Mouse (Mus musculus) cortical plate, adult 2 months (tissue): Measurements from ENCODE around the gene Foxp1. TPM values are rescaled to one million over a fixed set of nuclear protein-coding genes. Genes with fewer than 3 reads are reported as not detected.

Source experiments
- H3K27ac ChIP-seq: fragments of 200-500 bp; 2 replicates; pipeline ENCODE4 v1.5.1; 2012; ENCODE audit warnings: low read length, control low read depth, inconsistent platforms; ENCODE audit not compliant: insufficient read depth
- H3K4me1 ChIP-seq: fragments of 200-500 bp; 2 replicates; pipeline ENCODE4 v1.6.1; 2011; ENCODE audit warnings: low read length; ENCODE audit not compliant: control insufficient read depth, insufficient read depth
- H3K4me3 ChIP-seq: fragments of 200-500 bp; 2 replicates; pipeline ENCODE4 v1.5.1; 2011; ENCODE audit warnings: mild to moderate bottlenecking, low read length, control low read depth; ENCODE audit not compliant: insufficient read depth
- CTCF ChIP-seq: fragments of 200-500 bp; IDR thresholded peaks from 2 replicates; pipeline ENCODE4 v1.5.1; 2011; ENCODE audit warnings: mild to moderate bottlenecking, control low read depth, low read length; ENCODE audit not compliant: insufficient read depth; ENCODE audit errors: extremely low read depth
- POLR2A ChIP-seq: fragments of 200-500 bp; IDR thresholded peaks from 2 replicates; pipeline ENCODE4 v1.6.1; 2011; ENCODE audit warnings: mild to moderate bottlenecking, low read length, control low read depth; ENCODE audit not compliant: insufficient read depth; ENCODE audit errors: extremely low read depth
- polyA plus RNA-seq: library from polyadenylated mRNA; depleted of rRNA; stranded (reverse); fragments of >200 nt; gene quantifications from 2 replicates; pipeline ENCODE4 v1.2.3, GENCODE M21; 2012

The Foxp1 gene
- polyA plus RNA-seq, 1 experiment = 99.2 TPM

DNA sequence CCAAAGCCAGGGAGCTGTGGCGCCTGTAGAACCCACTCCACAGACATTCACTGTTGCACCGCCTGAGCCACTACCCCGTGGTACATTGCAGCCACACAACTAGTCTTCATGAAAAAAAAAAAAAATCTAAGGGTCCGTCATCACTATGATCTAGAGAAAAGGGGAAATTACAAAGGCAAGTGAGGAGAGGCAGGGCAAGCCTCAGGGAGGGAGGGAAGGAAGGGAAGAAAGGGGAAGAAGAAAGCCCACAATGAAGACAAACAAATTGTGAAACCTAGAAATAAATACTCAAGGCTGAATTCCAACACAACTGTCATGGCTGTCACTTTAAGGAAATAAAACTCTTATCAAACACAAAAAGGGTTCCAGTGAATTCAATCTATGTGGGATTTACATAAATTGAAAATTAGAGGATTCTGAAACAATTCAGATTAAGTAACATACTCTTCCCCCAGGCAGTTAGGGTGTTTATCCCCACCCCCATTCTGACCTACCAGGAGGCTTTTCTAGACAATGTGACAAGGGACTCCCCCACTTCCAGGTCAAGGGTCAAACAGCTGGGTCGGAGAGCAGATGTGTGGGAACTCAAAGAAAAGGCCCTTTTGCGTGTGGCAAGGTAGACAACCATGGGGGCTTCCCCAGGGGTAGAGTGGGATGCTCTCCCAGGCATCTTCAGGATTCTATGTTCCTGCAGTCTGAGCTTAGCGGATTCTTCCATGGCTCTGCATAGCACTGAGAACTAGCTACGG lies 32.4 kb downstream of the Foxp1 start:
- H3K4me3 ChIP-seq = no peak overlapping the region
- no peak for TF ChIP-seq CTCF
- no peak overlapping the region for H3K27ac ChIP-seq
- peaks cover 2% of the 10 kb centered on the region for H3K4me1 ChIP-seq

DNA sequence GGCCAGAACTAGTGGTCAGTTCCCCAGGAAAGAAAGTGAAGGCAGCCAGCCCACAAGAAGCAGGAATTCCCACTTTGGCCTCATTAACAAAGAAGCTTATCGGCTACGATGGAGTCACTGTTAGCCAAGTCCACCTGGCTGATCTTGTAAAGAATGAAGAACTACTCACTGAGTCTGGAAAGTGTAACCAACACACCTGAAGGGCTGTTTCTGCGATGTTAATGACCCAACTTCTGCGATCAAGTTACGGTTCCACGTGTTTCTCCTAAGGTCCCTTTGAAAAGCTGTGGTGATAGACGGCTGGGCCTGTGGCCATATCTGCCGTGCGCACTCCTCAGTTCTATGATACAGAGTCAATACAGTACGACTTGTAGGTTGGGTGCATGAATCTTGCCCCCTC lies 33.1 kb downstream of the Foxp1 start:
- no peak overlapping the region for H3K4me3 ChIP-seq
- TF ChIP-seq CTCF = no peak
- no peak for TF ChIP-seq POLR2A
- H3K27ac ChIP-seq = no peak overlapping the region
- peaks cover 2% of the 10 kb centered on the region for H3K4me1 ChIP-seq

DNA sequence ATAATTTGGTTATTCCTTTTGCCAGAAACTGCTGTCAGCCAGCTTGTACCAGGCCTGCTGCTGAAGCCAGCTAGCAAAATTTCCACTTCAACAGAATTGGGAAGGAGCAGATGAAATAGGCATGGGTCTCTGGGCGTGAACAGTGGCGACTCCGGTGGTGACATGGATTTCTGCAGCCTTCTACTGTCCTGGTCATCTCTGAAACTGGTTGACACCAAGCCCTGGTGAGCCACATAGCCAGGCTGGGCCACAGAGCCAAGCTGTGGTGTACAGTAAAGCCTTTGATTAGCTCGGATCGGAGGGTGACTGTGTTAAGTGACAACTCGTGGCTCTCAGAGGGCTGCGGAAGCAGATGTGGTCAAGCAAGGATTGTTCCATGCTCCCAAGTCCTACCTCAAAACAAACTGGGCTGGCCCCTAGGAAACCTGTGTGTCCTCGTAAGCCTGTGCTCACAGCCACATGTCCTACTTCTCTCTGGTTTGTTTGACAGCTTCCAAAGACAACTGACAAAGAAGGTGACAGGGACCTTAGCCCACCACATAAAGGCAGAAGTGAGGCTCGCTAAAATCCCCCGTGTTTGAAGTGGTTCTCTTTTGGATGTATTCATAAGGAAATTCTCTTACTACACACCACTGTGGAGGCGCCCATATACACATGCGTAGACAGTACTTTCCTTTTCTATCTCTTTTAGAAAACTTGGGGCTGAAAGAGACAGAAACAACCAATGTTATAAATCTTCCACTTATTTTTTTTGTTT lies 36.5 kb downstream of the Foxp1 start:
- no peak for TF ChIP-seq POLR2A
- peak; percentile 29; the same call in 1 of the 2 replicates for TF ChIP-seq CTCF
- no peak overlapping the region for H3K4me3 ChIP-seq
- peaks cover 5% of the 10 kb centered on the region for H3K4me1 ChIP-seq
- H3K27ac ChIP-seq = no peak overlapping the region

DNA sequence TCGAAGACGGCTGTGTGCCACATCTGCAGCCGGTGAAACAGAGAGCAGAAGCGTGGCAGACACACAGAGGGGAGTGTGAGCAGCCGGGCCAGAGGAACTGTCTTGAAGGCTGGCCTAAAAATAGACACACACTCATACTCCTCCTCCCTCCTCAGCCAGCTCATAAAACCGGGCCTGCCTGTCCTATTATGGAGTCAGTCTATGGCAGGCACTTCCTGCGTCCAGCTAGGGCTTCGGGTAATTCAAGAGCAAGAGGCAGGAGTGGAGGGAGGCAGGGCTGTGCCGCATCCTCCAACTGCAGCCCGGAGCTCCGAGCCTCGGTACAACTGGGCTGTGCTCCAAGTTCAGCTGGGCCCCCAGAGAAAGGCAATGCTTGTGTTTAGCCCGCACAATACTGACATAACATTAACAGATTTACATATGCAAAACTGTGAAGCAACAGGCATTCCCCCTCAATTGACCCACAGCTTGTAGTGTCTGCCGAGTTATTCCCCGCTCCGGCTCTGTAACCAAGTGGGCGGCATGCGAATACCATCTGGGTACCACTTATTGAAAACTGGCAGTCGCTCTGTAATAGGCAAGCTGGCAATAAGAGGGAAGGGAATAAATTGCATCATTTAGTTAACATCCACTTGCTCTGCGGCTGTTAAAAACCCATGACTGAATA lies 37.2 kb downstream of the Foxp1 start:
- Histone ChIP-seq H3K27ac (no peak overlapping the region), H3K4me1 (peaks cover 5% of the 10 kb centered on the region), H3K4me3 (no peak overlapping the region)
- TF ChIP-seq CTCF (no peak), POLR2A (no peak)

DNA sequence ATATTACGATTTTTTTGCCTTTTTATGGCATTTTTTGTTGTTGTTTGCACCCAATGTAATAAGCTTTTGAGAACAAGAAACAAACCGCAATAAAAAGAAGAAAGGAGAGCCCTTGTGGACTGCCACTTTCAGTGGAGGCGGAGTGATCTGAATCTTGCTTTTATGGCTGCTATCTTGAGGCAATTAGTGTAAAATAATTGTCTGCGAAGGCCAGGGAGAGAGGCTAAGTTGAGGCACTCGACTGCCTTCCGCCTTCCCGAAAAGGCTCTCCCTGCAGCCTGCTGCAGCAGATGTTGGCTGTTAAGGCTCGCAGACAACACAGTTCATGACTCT lies 37.7 kb downstream of the Foxp1 start:
- no peak overlapping the region for H3K4me3 ChIP-seq
- H3K4me1 ChIP-seq = peaks cover 5% of the 10 kb centered on the region
- H3K27ac ChIP-seq = no peak overlapping the region
- TF ChIP-seq POLR2A (no peak), CTCF (no peak)

DNA sequence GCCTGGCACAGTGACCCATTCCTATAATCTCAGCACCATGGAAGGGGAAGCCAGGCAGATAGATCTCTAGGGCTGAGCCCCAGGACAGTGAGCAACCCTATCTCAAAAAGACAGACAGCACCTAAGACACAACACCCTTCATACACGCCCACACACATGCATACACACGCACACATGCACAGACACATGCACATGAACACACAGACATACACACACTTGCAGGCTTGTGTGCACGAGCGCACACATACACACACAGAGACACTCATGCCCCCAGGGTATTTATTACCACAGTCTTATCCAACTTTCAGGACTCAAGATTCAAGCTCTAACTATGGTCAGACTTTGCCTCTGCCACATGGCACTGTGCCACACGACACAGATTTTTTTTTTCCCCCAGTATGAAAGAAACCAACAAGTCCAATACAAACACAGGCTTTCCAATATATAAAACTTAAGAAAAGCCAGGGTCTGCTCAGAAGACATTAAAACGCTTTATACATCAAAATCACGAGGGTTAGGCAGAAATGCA lies 38.3 kb downstream of the Foxp1 start:
- H3K4me1 ChIP-seq = peaks cover 5% of the 10 kb centered on the region
- no peak for TF ChIP-seq CTCF
- H3K27ac ChIP-seq = no peak overlapping the region
- no peak overlapping the region for H3K4me3 ChIP-seq

DNA sequence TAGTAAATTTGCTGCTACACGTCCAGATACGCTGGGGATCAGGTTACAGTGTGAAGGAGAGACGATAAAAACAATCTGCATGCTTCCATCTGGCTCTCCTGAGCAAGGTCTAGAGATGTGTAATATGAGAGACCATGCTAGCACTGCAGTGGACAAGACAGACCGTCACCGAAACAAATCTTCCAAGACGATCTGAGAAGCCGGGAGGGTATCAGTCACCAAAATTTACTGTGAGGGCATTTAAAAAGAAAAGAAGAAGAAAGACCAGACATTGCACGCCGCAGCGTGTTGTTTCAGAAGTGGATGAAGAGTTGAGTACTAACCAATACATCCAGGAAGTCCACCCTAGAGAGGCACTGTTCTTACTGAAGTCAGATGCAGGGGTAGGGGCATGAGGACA lies 39.0 kb downstream of the Foxp1 start:
- peaks cover 5% of the 10 kb centered on the region for H3K4me1 ChIP-seq
- no peak overlapping the region for H3K27ac ChIP-seq
- TF ChIP-seq CTCF (no peak), POLR2A (no peak)
- H3K4me3 ChIP-seq = no peak overlapping the region

DNA sequence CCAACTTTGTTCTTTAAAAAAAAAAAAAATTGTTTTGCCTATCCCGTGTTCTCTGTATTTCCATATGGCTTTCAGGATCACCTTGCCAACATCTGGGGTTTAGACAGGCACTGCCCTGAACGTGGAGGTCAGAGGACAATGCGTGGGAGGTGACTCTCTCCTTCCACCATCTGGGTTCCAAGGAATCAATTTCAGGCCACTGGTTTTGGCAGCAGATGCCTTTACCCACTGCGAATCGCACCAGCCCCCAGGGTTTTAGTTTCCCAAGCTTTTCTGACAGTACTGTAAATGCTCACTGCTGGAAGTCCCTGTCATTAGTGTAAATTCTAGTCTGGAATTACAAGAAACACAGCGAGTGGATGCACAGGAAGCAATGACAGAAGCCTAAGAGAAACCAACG lies 41.0 kb downstream of the Foxp1 start:
- no peak for TF ChIP-seq POLR2A
- no peak for TF ChIP-seq CTCF
- Histone ChIP-seq H3K4me1 (peaks cover 5% of the 10 kb centered on the region), H3K4me3 (no peak overlapping the region), H3K27ac (no peak overlapping the region)

DNA sequence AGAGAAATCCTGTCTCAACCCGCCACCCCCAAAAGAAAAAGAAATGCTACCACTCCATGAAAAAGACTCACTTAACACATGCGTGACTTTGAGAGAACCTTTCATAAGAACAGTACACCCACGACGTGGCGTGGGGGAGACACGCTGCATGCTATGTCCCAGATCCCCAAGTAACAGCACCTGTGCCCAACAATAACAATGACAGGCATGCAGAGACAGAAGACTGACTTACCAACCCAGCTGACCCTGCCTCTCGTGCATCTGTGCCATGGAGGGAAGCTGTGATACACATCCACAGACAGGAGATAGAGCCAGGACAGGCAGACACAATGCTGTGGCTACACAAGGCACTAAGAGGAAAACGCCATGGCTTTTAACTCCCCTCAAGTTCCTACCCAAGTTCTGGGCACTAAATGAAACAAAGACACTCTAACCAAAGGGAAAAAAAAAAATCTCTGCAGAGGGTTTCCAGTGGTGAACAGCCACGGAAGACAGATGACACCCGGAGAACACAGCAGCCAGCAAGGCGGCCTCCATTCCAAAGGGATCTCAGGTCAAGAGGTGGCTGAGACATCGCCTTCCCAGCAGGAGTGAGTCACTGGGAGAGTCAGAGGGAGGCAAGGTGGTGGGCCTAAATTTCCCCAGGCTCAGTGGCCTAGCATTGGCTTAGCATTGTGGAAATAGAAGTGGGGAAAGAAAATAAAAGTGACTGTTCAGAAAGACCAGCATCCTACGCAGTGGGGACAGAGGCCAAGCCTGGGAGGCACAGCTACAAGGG lies 43.5 kb downstream of the Foxp1 start:
- TF ChIP-seq POLR2A = no peak
- TF ChIP-seq CTCF = no peak
- no peak overlapping the region for H3K27ac ChIP-seq
- peaks cover under 1% of the 10 kb centered on the region; the same call in 1 of the 2 replicates for H3K4me1 ChIP-seq
- no peak overlapping the region for H3K4me3 ChIP-seq
